Mouse (Mus musculus): Measurements from ENCODE around the gene Stk38. TPM values are rescaled to one million over a fixed set of nuclear protein-coding genes. Genes with fewer than 3 reads are reported as not detected.
"Not testable (repeated sequence)": the region's sequence is repeated elsewhere in the genome, so short reads cannot be mapped to it uniquely, and the experiment has no call there.

Gene Stk38
- polyA plus RNA-seq, 1 experiment from 2014 or later = 102 TPM

GRCm38 (mm10) chr17:29043583-29043982 is 35.8 kb upstream of the Stk38 start:
- H3K9me3 ChIP-seq (ENCODE audit: control insufficient read depth, low read length) = no peaks in the 10 kb centered on the region
- DNase-seq (no peak), ATAC-seq (ENCODE audit: low FRiP score, low TSS enrichment) (no peak)
- H3K9ac ChIP-seq (replicated peaks; ENCODE audit: low read length) = no peak overlapping the region
- no peak overlapping the region for H3K4me2 ChIP-seq (ENCODE audit: low read length)
- H3K4me1 ChIP-seq (ENCODE audit: control insufficient read depth, insufficient read depth, low read length) = no peaks in the 10 kb centered on the region
- no peak overlapping the region for H3K4me3 ChIP-seq (replicated peaks; ENCODE audit: low read depth, low read length)
- H3K36me3 ChIP-seq (ENCODE audit: control insufficient read depth, insufficient read depth, low read length) = peaks cover 84% of the 10 kb centered on the region
- H3K27ac ChIP-seq (replicated peaks; ENCODE audit: low read depth, low read length) = no peak overlapping the region
- WGBS = 91% methylated on average over 3 of the region's 3 CpGs
- no peaks in the 10 kb centered on the region for H3K27me3 ChIP-seq (ENCODE audit: control insufficient read depth, insufficient read depth, low read length)

- H3K9me3 ChIP-seq (ENCODE audit: control insufficient read depth, low read length) = no peaks in the 10 kb centered on the region
- no peak for DNase-seq
- H3K4me3 ChIP-seq (replicated peaks; ENCODE audit: low read depth, low read length) = no peak overlapping the region
- H3K27me3 ChIP-seq (ENCODE audit: control insufficient read depth, insufficient read depth, low read length) = no peaks in the 10 kb centered on the region
- H3K4me1 ChIP-seq (ENCODE audit: control insufficient read depth, insufficient read depth, low read length) = peaks cover 2% of the 10 kb centered on the region
- no peak overlapping the region for H3K27ac ChIP-seq (replicated peaks; ENCODE audit: low read depth, low read length)
- H3K9ac ChIP-seq (replicated peaks; ENCODE audit: low read length) = no peak overlapping the region
- H3K4me2 ChIP-seq (ENCODE audit: low read length) = no peak overlapping the region
- no peak for ATAC-seq (ENCODE audit: low FRiP score, low TSS enrichment)
- H3K36me3 ChIP-seq (ENCODE audit: control insufficient read depth, insufficient read depth, low read length) = peaks cover 89% of the 10 kb centered on the region
Measured at GRCm38 (mm10) chr17:29042569-29042968, 34.8 kb upstream of the Stk38 start.

- peaks cover 92% of the 10 kb centered on the region for H3K36me3 ChIP-seq (ENCODE audit: control insufficient read depth, insufficient read depth, low read length)
- H3K27me3 ChIP-seq (ENCODE audit: control insufficient read depth, insufficient read depth, low read length); ATAC-seq (ENCODE audit: low FRiP score, low TSS enrichment); H3K27ac ChIP-seq (replicated peaks; ENCODE audit: low read depth, low read length); H3K9me3 ChIP-seq (ENCODE audit: control insufficient read depth, low read length); H3K4me3 ChIP-seq (replicated peaks; ENCODE audit: low read depth, low read length); H3K4me1 ChIP-seq (ENCODE audit: control insufficient read depth, insufficient read depth, low read length); H3K9ac ChIP-seq (replicated peaks; ENCODE audit: low read length); H3K4me2 ChIP-seq (ENCODE audit: low read length); DNase-seq: not testable (repeated sequence)
- 94% methylated on average over 3 of the region's 3 CpGs for WGBS
Measured at GRCm38 (mm10) chr17:29041632-29042031, 33.8 kb upstream of the Stk38 start.

- ATAC-seq (ENCODE audit: low FRiP score, low TSS enrichment) = no peak
Measured at GRCm38 (mm10) chr17:29039351-29039750, 31.6 kb upstream of the Stk38 start.

DNA sequence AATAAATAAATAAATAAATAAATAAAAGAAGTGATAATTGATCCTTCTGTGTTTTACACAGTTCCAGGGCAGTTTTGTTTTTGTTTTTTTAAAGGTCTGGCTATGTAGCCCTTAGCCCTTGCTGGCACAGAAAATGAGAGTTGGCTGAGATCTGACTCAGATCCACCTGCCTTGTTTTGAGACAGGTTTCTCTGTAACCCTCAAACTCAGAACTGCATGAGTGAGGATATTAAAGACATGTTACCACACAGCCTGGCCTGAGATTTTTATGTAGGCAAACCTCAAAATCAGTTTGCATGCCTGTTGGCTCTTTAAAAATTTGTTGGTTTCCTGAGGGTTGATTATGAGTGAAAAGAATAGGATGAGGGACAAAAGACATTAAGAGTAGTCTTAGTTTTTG is 27.7 kb upstream of the Stk38 start:
- no peak for ATAC-seq (ENCODE audit: low FRiP score, low TSS enrichment)
- Histone ChIP-seq H3K4me2 (ENCODE audit: low read length) (peak overlapping the region; percentile 97), H3K4me3 (replicated peaks; ENCODE audit: low read depth, low read length) (peak overlapping the region; percentile 72), H3K9me3 (ENCODE audit: control insufficient read depth, low read length) (no peaks in the 10 kb centered on the region), H3K4me1 (ENCODE audit: control insufficient read depth, insufficient read depth, low read length) (peaks cover 27% of the 10 kb centered on the region), H3K27ac (replicated peaks; ENCODE audit: low read depth, low read length) (no peak overlapping the region), H3K36me3 (ENCODE audit: control insufficient read depth, insufficient read depth, low read length) (peaks cover 43% of the 10 kb centered on the region), H3K27me3 (ENCODE audit: control insufficient read depth, insufficient read depth, low read length) (no peaks in the 10 kb centered on the region), H3K9ac (replicated peaks; ENCODE audit: low read length) (no peak overlapping the region)
- DNase-seq = no peak

More at GRCm38 (mm10) chr17:29039351-29039750, 31.6 kb upstream of the Stk38 start:
- WGBS = 77% methylated on average over 11 of the region's 11 CpGs
- Histone ChIP-seq H3K27ac (replicated peaks; ENCODE audit: low read depth, low read length) (no peak overlapping the region), H3K4me2 (ENCODE audit: low read length) (no peak overlapping the region), H3K9ac (replicated peaks; ENCODE audit: low read length) (no peak overlapping the region), H3K27me3 (ENCODE audit: control insufficient read depth, insufficient read depth, low read length) (no peaks in the 10 kb centered on the region), H3K9me3 (ENCODE audit: control insufficient read depth, low read length) (no peaks in the 10 kb centered on the region), H3K4me3 (replicated peaks; ENCODE audit: low read depth, low read length) (no peak overlapping the region), H3K36me3 (ENCODE audit: control insufficient read depth, insufficient read depth, low read length) (peaks cover 76% of the 10 kb centered on the region), H3K4me1 (ENCODE audit: control insufficient read depth, insufficient read depth, low read length) (peaks cover 25% of the 10 kb centered on the region)
- no peak for DNase-seq

GRCm38 (mm10) chr17:29034264-29034663 is 26.5 kb upstream of the Stk38 start:
- Histone ChIP-seq H3K9me3 (ENCODE audit: control insufficient read depth, low read length) (no peaks in the 10 kb centered on the region), H3K36me3 (ENCODE audit: control insufficient read depth, insufficient read depth, low read length) (peaks cover 30% of the 10 kb centered on the region), H3K4me1 (ENCODE audit: control insufficient read depth, insufficient read depth, low read length) (peaks cover 27% of the 10 kb centered on the region)

DNA sequence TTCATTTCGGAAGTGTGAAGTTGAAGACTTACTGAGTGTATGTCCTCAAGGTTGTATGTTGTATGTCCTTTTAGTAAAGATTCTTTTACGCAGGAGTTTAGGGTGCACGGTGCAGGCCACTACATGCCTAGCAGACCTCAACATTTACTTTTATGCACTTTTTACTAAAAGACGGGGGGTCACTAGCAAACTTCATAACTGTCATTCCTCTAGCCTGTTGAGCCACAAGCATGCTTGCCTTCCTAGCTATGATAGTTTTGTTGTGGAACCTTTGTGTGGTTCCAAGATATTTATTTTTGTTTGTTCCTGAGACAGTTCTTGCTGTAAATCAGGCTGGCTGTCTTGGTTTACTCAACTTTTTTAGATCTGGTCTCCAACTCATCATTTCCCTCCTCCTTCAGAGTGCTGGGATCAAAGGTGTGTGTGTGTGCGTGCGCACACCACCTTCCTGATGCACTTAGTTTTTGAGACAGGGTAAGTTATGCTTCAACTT is 25.8 kb upstream of the Stk38 start:
- peak overlapping the region; percentile 97 for H3K4me2 ChIP-seq (ENCODE audit: low read length)
- WGBS = 0% methylated on average over 6 of the region's 6 CpGs
- no peak for ATAC-seq (ENCODE audit: low FRiP score, low TSS enrichment)

More at GRCm38 (mm10) chr17:29034264-29034663, 26.5 kb upstream of the Stk38 start:
- Histone ChIP-seq H3K9ac (replicated peaks; ENCODE audit: low read length) (peak overlapping the region; percentile 94), H3K4me2 (ENCODE audit: low read length) (peak overlapping the region; percentile 97), H3K27ac (replicated peaks; ENCODE audit: low read depth, low read length) (no peak overlapping the region), H3K4me3 (replicated peaks; ENCODE audit: low read depth, low read length) (peak overlapping the region; percentile 72), H3K27me3 (ENCODE audit: control insufficient read depth, insufficient read depth, low read length) (no peaks in the 10 kb centered on the region)
- ATAC-seq (ENCODE audit: low FRiP score, low TSS enrichment) (no peak), DNase-seq (no peak)

DNA sequence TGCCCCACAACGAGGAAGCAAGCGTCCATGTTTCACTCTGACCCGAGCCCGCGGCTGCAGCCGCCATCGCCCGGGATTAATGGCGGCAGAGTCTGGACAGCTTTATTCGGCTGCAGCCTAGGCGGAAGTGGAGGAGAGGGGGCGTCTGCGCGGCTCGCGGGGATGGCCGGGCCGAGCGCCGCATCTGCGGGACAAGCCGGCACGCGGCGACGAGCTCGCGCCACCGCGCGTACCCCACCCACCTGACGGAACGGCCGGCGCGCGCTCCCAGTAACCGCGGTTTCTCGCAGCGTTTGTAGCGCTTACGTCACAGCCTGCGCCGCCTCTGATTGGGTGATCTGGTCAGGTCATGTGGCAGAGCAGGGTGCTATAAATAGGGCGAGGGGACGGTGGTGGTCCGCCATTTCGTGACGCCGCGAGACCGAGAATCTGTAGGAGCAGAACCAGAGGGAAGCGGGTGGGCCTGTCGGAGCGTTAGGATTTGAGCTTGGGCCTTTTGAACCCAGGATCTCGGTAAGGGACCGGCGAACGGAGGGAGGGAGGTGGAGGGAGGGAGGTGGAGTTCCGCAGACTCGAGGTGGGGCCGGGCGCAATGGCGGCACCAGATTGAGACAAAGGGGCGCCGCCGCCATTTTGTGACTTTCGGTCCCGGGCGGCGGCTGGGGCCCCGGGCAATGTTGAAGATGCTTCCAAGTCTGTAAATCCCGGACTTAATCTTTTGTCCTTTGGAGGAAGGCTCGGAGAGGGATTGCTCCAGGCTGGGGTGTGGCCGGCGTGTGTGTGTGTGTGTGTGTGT is 24.7 kb upstream of the Stk38 start, which contains the start of gene Srsf3:
Gene Srsf3 (plus strand): TSS at position 355 of the 796 bp plus-strand sequence.
- peak; percentile 99 for ATAC-seq (ENCODE audit: low FRiP score, low TSS enrichment)
- Histone ChIP-seq H3K9ac (replicated peaks; ENCODE audit: low read length) (peak within 1 kb of the TSS; percentile 94), H3K36me3 (ENCODE audit: control insufficient read depth, insufficient read depth, low read length) (peaks cover 13% of the 10 kb centered on the region), H3K4me2 (ENCODE audit: low read length) (peak within 1 kb of the TSS; percentile 97), H3K4me1 (ENCODE audit: control insufficient read depth, insufficient read depth, low read length) (peaks cover 24% of the 10 kb centered on the region), H3K4me3 (replicated peaks; ENCODE audit: low read depth, low read length) (peak within 1 kb of the TSS; percentile 72), H3K9me3 (ENCODE audit: control insufficient read depth, low read length) (no peaks in the 10 kb centered on the region), H3K27ac (replicated peaks; ENCODE audit: low read depth, low read length) (peak within 1 kb of the TSS; percentile 98), H3K27me3 (ENCODE audit: control insufficient read depth, insufficient read depth, low read length) (no peaks in the 10 kb centered on the region)
- DNase-seq = peak; percentile 100
- WGBS = under 1% methylated on average over 77 of the region's 77 CpGs

More for the DNA sequence above, 25.8 kb upstream of the Stk38 start:
- H3K27me3 ChIP-seq (ENCODE audit: control insufficient read depth, insufficient read depth, low read length) = no peaks in the 10 kb centered on the region
- peak overlapping the region; percentile 72 for H3K4me3 ChIP-seq (replicated peaks; ENCODE audit: low read depth, low read length)
- H3K27ac ChIP-seq (replicated peaks; ENCODE audit: low read depth, low read length) = no peak overlapping the region
- H3K4me1 ChIP-seq (ENCODE audit: control insufficient read depth, insufficient read depth, low read length) = peaks cover 27% of the 10 kb centered on the region
- H3K9ac ChIP-seq (replicated peaks; ENCODE audit: low read length) = peak overlapping the region; percentile 94
- no peak for DNase-seq
- no peaks in the 10 kb centered on the region for H3K9me3 ChIP-seq (ENCODE audit: control insufficient read depth, low read length)
- peaks cover 24% of the 10 kb centered on the region for H3K36me3 ChIP-seq (ENCODE audit: control insufficient read depth, insufficient read depth, low read length)
